Mouse (Mus musculus) hindbrain, embryonic 14.5 days (tissue): ENCODE results near the gene Gla. TPM values are rescaled to one million over a fixed set of nuclear protein-coding genes. Genes with fewer than 3 reads are reported as not detected.

ENCODE experiments used
- ATAC-seq: fragments of 200-750 bp; cut with Nextera tagmentation; 2 replicates; pipeline ENCODE4 v1.8.0; 2017; ENCODE audit warnings: moderate number of reproducible peaks, mild to moderate bottlenecking, moderate TSS enrichment, moderate library complexity; ENCODE audit not compliant: low FRiP score
- DNase-seq: peaks from one replicate; pipeline ENCODE4 v3.0.0-alpha.2; 2015; ENCODE audit warnings: low spot score
- H3K27ac ChIP-seq: fragments of 300-500 bp; sonication (generic); 2 replicates; pipeline ENCODE4 v1.5.1; 2014; ENCODE audit warnings: mild to moderate bottlenecking, moderate library complexity
- H3K27me3 ChIP-seq: fragments of 300-500 bp; sonication (generic); 2 replicates; pipeline ENCODE4 v1.6.1; 2014; ENCODE audit warnings: mild to moderate bottlenecking, low read length, mixed read lengths; ENCODE audit not compliant: control insufficient read depth, insufficient read depth
- H3K36me3 ChIP-seq: fragments of 300-500 bp; sonication (generic); replicated peaks from 2 replicates; pipeline ENCODE4 v1.6.1; 2014; ENCODE audit not compliant: control insufficient read depth, insufficient read depth
- H3K4me1 ChIP-seq: fragments of 300-500 bp; sonication (generic); replicated peaks from 2 replicates; pipeline ENCODE4 v1.6.1; 2014; ENCODE audit warnings: antibody characterized with exemption, low read length, mixed read lengths; ENCODE audit not compliant: control insufficient read depth, insufficient read depth
- H3K4me2 ChIP-seq: fragments of 300-500 bp; sonication (generic); replicated peaks from 2 replicates; pipeline ENCODE4 v1.6.1; 2014; ENCODE audit warnings: mild to moderate bottlenecking, moderate library complexity
- H3K4me3 ChIP-seq: fragments of 300-500 bp; sonication (generic); replicated peaks from 2 replicates; pipeline ENCODE4 v1.5.1; 2014; ENCODE audit warnings: mild to moderate bottlenecking, low read length
- H3K9ac ChIP-seq: fragments of 300-500 bp; sonication (generic); 2 replicates; pipeline ENCODE4 v1.6.1; 2014
- H3K9me3 ChIP-seq: fragments of 300-500 bp; sonication (generic); 2 replicates; pipeline ENCODE4 v1.6.1; 2016; ENCODE audit warnings: low read length; ENCODE audit not compliant: control insufficient read depth
- WGBS: fragments of 180-500 bp; shearing (Covaris S2); extraction: QIAGEN DNeasy Blood & Tissue Kit; methylation state at CpG from one replicate; pipeline ENCODE4 v1.1.7; 2014; 5-methylcytosine and 5-hydroxymethylcytosine counted together
- polyA plus RNA-seq: library from polyadenylated mRNA; unstranded; fragments of >200 nt; fragmentation: Nextera tagmentation; extraction: Ambion mirVana; gene quantifications from 2 replicates; pipeline ENCODE4 v1.2.1, GENCODE M21; 2014

Gene Gla
- polyA plus RNA-seq, 1 experiment from 2014 or later: 2.4 TPM

DNA sequence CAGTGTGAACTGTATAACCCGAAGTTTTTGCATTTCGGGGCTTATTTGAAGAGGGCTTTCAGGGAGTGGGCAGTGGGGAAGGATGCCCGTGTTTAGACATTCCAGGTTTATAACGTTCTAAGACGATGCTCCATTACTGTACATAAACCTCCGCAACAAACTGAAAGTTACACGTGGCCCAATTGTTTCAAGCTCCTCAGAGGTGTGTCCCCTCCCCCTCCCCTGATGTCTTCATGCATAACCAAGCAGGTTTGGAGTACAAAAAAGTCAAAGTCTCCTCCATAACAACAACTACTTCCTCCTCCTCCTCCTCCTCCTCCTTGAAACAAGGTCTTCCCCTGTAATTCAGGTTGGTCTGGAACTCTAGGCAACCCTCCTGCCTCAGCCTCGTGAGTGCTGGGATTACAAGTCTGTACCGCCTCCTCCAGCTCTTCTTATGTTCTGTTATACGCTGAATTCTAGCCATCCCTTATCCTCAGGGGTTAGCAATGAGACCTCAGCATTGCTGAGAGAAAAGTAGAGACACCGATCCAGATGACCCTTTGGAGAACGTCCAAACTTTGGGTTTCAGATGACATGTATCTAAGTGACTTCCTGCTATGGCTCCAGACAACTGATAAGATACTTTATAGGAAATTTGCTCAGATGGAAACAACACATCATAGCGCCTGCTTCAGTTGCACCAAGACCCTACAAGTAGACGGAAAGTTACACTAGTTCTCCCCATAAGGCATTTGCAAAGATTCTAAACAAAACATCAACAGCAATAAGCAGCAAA is 20.2 kb downstream of the Gla start:
- Histone ChIP-seq H3K4me1 (0 out of 2 replicates have a peak, but pooled peaks cover 3% of the 10 kb centered on the region), H3K27me3 (0 out of 2 replicates have a peak, but pooled peaks cover 2% of the 10 kb centered on the region), H3K9me3 (no peaks in the 10 kb centered on the region), H3K27ac (no peak overlapping the region), H3K9ac (no peak overlapping the region), H3K36me3 (no peaks in the 10 kb centered on the region), H3K4me2 (no peak overlapping the region), H3K4me3 (no peak overlapping the region)
- WGBS: 88% methylated on average over 14 of the region's 14 CpGs
- no peak for DNase-seq
- no peak for ATAC-seq

DNA sequence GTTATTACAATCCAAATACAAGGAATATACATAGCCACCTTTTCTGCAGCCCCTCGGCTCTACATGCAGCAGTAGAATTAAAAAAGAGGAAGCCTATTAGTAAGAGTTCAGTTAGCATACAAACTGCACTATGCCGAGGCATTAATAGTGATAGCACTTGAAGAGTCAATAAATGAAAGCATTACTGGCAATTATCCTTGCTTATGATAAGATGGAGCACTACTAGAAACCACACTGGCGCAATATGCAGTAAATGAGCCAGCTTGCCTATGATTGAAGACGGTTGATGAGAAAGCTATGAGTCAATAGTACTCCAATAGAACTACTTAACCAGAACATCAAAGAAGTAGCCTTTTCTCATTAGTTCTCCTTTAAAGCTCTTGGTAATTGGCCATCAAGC is 23.0 kb downstream of the Gla start:
- no peak overlapping the region for H3K27ac ChIP-seq
- no peaks in the 10 kb centered on the region for H3K36me3 ChIP-seq
- no peaks in the 10 kb centered on the region for H3K27me3 ChIP-seq
- no peak overlapping the region for H3K4me3 ChIP-seq
- no peak for ATAC-seq
- no peaks in the 10 kb centered on the region for H3K9me3 ChIP-seq
- H3K9ac ChIP-seq: no peak overlapping the region
- H3K4me1 ChIP-seq: no peaks in the 10 kb centered on the region
- DNase-seq: no peak
- WGBS: 86% methylated on average over 4 of the region's 4 CpGs
- H3K4me2 ChIP-seq: no peak overlapping the region

GRCm38 (mm10) chrX:134566536-134567222 is 34.2 kb downstream of the Gla start:
- ATAC-seq (no peak), DNase-seq (no peak)
- Histone ChIP-seq H3K4me2 (no peak overlapping the region), H3K27me3 (peaks cover 3% of the 10 kb centered on the region; the same call in 1 of the 2 replicates), H3K36me3 (no peaks in the 10 kb centered on the region), H3K9ac (no peak overlapping the region), H3K4me3 (no peak overlapping the region), H3K4me1 (no peaks in the 10 kb centered on the region), H3K27ac (no peak overlapping the region), H3K9me3 (no peaks in the 10 kb centered on the region)
- WGBS: 87% methylated on average over 8 of the region's 8 CpGs

DNA sequence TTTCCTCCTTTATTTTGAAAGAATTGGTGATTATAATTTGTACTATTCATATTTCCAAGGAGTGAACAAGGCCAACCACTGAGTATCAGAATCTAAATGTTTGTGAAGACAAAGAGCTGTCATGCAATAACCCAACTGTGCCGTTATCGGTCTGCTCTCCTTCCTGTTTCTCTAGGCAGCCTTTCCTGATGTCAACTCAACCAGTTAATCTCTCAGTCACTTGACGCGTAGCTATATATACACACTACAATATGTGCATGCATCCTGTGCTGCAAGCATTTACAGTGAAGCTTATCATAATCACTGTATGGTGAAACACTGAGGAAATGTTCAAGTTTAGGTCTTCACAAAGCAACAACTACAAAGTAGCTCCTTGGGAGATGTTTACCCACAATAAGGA is 36.6 kb downstream of the Gla start:
- no peak overlapping the region for H3K9ac ChIP-seq

GRCm38 (mm10) chrX:134554425-134554824 is 46.5 kb downstream of the Gla start:
- Histone ChIP-seq H3K9ac (no peak overlapping the region), H3K27me3 (no peaks in the 10 kb centered on the region), H3K27ac (no peak overlapping the region), H3K4me2 (no peak overlapping the region), H3K4me1 (no peaks in the 10 kb centered on the region), H3K4me3 (no peak overlapping the region), H3K9me3 (no peaks in the 10 kb centered on the region), H3K36me3 (no peaks in the 10 kb centered on the region)
- ATAC-seq (no peak), DNase-seq (no peak)
- 79% methylated on average over 6 of the region's 6 CpGs for WGBS

More for the DNA sequence above, 36.6 kb downstream of the Gla start:
- Histone ChIP-seq H3K4me3 (no peak overlapping the region), H3K4me1 (no peaks in the 10 kb centered on the region), H3K9me3 (no peaks in the 10 kb centered on the region), H3K27ac (no peak overlapping the region), H3K4me2 (no peak overlapping the region), H3K27me3 (peaks cover 3% of the 10 kb centered on the region; the same call in 1 of the 2 replicates), H3K36me3 (no peaks in the 10 kb centered on the region)
- DNase-seq (no peak), ATAC-seq (no peak)
- 87% methylated on average over 4 of the region's 4 CpGs for WGBS

GRCm38 (mm10) chrX:134553326-134553725 is 47.6 kb downstream of the Gla start:
- 83% methylated on average over 4 of the region's 4 CpGs for WGBS
- no peak overlapping the region for H3K4me2 ChIP-seq
- H3K9me3 ChIP-seq: no peaks in the 10 kb centered on the region
- H3K4me3 ChIP-seq: no peak overlapping the region
- H3K36me3 ChIP-seq: no peaks in the 10 kb centered on the region
- DNase-seq (no peak), ATAC-seq (no peak)
- no peak overlapping the region for H3K9ac ChIP-seq
- no peaks in the 10 kb centered on the region for H3K27me3 ChIP-seq
- H3K4me1 ChIP-seq: no peaks in the 10 kb centered on the region
- H3K27ac ChIP-seq: no peak overlapping the region

DNA sequence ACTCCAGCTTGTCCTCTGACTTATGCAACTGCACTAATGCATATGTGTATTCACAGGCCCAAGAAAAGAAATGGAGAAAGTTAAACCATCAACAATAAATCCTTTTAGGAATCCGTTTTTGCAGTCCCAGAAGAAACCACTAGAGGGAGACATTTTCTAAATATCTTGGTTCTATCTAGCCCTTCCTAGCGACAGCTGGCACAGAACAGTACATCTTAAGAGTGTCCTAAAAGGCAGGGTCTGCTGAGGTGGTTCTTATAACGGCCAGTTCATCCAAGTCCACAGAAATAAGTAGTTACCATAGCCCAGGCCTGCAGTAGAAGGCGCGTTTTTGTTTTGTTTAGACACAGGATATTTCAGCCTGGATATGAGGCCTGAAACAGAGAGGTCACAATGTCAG is 50.0 kb downstream of the Gla start:
- no peaks in the 10 kb centered on the region for H3K9me3 ChIP-seq
- no peak overlapping the region for H3K4me2 ChIP-seq
- 20% methylated on average over 5 of the region's 5 CpGs for WGBS

GRCm38 (mm10) chrX:134547330-134547729 is 53.6 kb downstream of the Gla start:
- H3K4me3 ChIP-seq: no peak overlapping the region
- H3K9me3 ChIP-seq: no peaks in the 10 kb centered on the region
- no peak overlapping the region for H3K27ac ChIP-seq
- no peaks in the 10 kb centered on the region for H3K27me3 ChIP-seq
- 91% methylated on average over 4 of the region's 4 CpGs for WGBS
- H3K4me2 ChIP-seq: no peak overlapping the region
- DNase-seq: no peak
- no peaks in the 10 kb centered on the region for H3K4me1 ChIP-seq
- no peak overlapping the region for H3K9ac ChIP-seq
- H3K36me3 ChIP-seq: no peaks in the 10 kb centered on the region
- no peak for ATAC-seq

More for the DNA sequence above, 50.0 kb downstream of the Gla start:
- Histone ChIP-seq H3K4me1 (no peaks in the 10 kb centered on the region), H3K9ac (no peak overlapping the region), H3K4me3 (no peak overlapping the region), H3K36me3 (no peaks in the 10 kb centered on the region), H3K27ac (no peak overlapping the region), H3K27me3 (no peaks in the 10 kb centered on the region)
- ATAC-seq (no peak), DNase-seq (peak; percentile 87)

DNA sequence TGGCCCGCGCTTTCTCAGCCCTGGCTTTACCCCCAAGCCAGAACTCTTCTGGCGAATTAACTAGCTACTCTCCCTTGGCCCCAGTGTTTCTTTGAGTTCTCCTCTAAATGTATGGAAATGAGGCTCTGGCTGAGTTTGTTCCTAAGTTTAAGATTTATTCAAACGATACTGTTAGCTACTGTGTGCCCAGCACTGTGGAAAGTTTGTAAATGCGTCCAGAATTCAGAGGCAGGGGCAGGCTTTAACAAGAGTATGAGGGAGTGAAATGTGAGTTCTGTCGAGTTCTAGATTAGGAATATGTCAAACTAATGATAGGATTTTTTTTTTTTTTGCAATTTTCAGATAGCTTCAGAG is 59.0 kb downstream of the Gla start:
- H3K4me3 ChIP-seq: peak overlapping the region; percentile 45

More for the DNA sequence above, 59.0 kb downstream of the Gla start:
- H3K36me3 ChIP-seq: no peaks in the 10 kb centered on the region
- H3K9me3 ChIP-seq: no peaks in the 10 kb centered on the region
- no peaks in the 10 kb centered on the region for H3K4me1 ChIP-seq
- DNase-seq: no peak
- H3K9ac ChIP-seq: peak overlapping the region; percentile 61; the same call in 1 of the 2 replicates
- WGBS: 30% methylated on average over 6 of the region's 6 CpGs
- H3K4me2 ChIP-seq: peak overlapping the region; percentile 61
- ATAC-seq: no peak; the same call in 1 of the 2 replicates
- no peaks in the 10 kb centered on the region for H3K27me3 ChIP-seq
- H3K27ac ChIP-seq: no peak overlapping the region
